In the genomic region with DNA sequence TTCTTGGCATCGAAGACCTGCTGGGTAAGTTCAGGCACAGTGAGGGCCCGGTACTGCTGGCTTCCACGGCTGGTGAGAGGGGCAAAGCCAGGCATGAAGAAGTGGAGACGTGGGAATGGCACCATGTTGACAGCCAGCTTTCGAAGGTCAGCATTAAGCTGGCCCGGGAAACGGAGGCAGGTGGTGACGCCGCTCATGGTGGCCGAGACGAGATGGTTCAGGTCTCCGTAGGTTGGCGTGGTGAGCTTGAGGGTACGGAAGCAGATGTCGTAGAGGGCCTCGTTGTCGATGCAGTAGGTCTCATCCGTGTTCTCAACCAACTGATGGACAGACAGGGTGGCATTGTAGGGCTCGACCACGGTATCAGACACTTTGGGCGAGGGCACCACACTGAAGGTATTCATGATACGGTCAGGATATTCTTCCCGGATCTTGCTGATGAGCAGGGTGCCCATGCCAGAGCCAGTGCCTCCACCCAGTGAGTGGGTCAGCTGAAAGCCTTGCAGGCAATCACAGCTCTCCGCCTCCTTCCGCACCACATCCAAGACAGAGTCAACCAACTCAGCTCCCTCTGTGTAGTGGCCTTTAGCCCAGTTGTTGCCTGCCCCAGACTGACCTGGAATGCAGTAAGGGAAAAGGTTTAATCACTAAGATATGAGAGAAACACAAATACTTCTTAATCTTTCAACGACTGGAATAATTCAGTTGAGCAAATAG, we compare ENCODE assay signal across 8 mouse cellular contexts. TPM values are rescaled to one million over a fixed set of nuclear protein-coding genes. Genes with fewer than 3 reads are reported as not detected.
DNase-seq lines count a peak whose midpoint lies in the region; ATAC-seq and TF ChIP-seq lines count a peak whose summit lies in the region.

No protein-coding gene starts in this region.

- H3K9me3 ChIP-seq in neural tube, embryonic 11.5 days (ENCODE audit: control insufficient read depth, low read length), result no peaks in the 10 kb centered on the region
- no peaks in the 10 kb centered on the region for H3K9me3 ChIP-seq in midbrain, embryonic 16.5 days (replicated peaks; ENCODE audit: control insufficient read depth, low read length, poor library complexity, severe bottlenecking)

- no peak overlapping the region for H3K27ac ChIP-seq in neural tube, embryonic 11.5 days (ENCODE audit: low read depth, low read length)
- no peak overlapping the region for H3K27ac ChIP-seq in kidney, adult 2 months (ENCODE audit: insufficient read depth, low read depth, low read length)
- no peak overlapping the region; the same call in none of the 2 replicates for H3K27ac ChIP-seq in midbrain, embryonic 16.5 days (ENCODE audit: low read length)

- peaks cover 14% of the 10 kb centered on the region for H3K4me1 ChIP-seq in neural tube, embryonic 11.5 days (ENCODE audit: control insufficient read depth, insufficient read depth, low read length)
- H3K4me1 ChIP-seq in kidney, adult 2 months (ENCODE audit: control insufficient read depth, insufficient read depth, low read length), result peaks cover 15% of the 10 kb centered on the region
- H3K4me1 ChIP-seq in midbrain, embryonic 16.5 days (ENCODE audit: control insufficient read depth, insufficient read depth, low read length), result peaks cover 41% of the 10 kb centered on the region

- no peaks in the 10 kb centered on the region for H3K27me3 ChIP-seq in neural tube, embryonic 11.5 days (ENCODE audit: control insufficient read depth, insufficient read depth, low read length)
- no peaks in the 10 kb centered on the region for H3K27me3 ChIP-seq in kidney, adult 2 months (replicated peaks; ENCODE audit: control insufficient read depth, insufficient read depth, low read length)
- no peaks in the 10 kb centered on the region for H3K27me3 ChIP-seq in midbrain, embryonic 16.5 days (ENCODE audit: control insufficient read depth, insufficient read depth, low read depth, low read length)

- H3K4me3 ChIP-seq in neural tube, embryonic 11.5 days (ENCODE audit: low read depth, low read length), result peak overlapping the region; percentile 76
- no peak overlapping the region for H3K4me3 ChIP-seq in kidney, adult 2 months (ENCODE audit: insufficient read depth, low read depth, low read length)
- H3K4me3 ChIP-seq in midbrain, embryonic 16.5 days (ENCODE audit: low read depth, low read length), result peak overlapping the region; percentile 72

- H3K4me2 ChIP-seq in neural tube, embryonic 11.5 days (ENCODE audit: low read depth), result peak overlapping the region; percentile 88
- H3K4me2 ChIP-seq in midbrain, embryonic 16.5 days (ENCODE audit: low read length), result peak overlapping the region; percentile 81

- TF ChIP-seq POLR2A in kidney, adult 2 months (IDR thresholded peaks at IDR 0.05; ENCODE audit: low read depth, low read length), result no peak

- peak overlapping the region; percentile 95 for H3K9ac ChIP-seq in neural tube, embryonic 11.5 days (ENCODE audit: low read length)
- peak overlapping the region; percentile 93 for H3K9ac ChIP-seq in midbrain, embryonic 16.5 days (ENCODE audit: low read depth, low read length)

- WGBS in neural tube, embryonic 11.5 days, result 84% methylated on average over 26 of the region's 26 CpGs
- 58% methylated on average over 26 of the region's 26 CpGs for WGBS in kidney, adult 2 months
- WGBS in midbrain, embryonic 16.5 days, result 74% methylated on average over 26 of the region's 26 CpGs

- no peak for ATAC-seq in neural tube, embryonic 11.5 days (ENCODE audit: insufficient read depth, low FRiP score, low TSS enrichment)
- ATAC-seq in midbrain, embryonic 16.5 days, result no peak
- ATAC-seq in inflammation-experienced regulatory T-cells, adult 6 months, result no peak

- peaks cover 26% of the 10 kb centered on the region for H3K36me3 ChIP-seq in neural tube, embryonic 11.5 days (ENCODE audit: control insufficient read depth, insufficient read depth, low read length)
- H3K36me3 ChIP-seq in kidney, adult 2 months (ENCODE audit: control insufficient read depth, insufficient read depth, low read length), result peaks cover 3% of the 10 kb centered on the region; the same call in 1 of the 2 replicates
- H3K36me3 ChIP-seq in midbrain, embryonic 16.5 days (ENCODE audit: control insufficient read depth, insufficient read depth, low read length), result peaks cover 21% of the 10 kb centered on the region

- DNase-seq in adrenal gland, postnatal 10 days, result peak; percentile 33
- DNase-seq in adrenal gland, postnatal 36 days, result no peak
- DNase-seq in neural tube, embryonic 11.5 days (ENCODE audit: low spot score), result no peak
- DNase-seq in neural tube, embryonic 10.5 days (ENCODE audit: extremely low spot score, low spot score), result no peak
- peak; percentile 43 for DNase-seq in kidney, adult 2 months
- no peak for DNase-seq in lung, postnatal 36 days

- TF ChIP-seq CTCF in kidney, adult 2 months (conservative IDR thresholded peaks at IDR 0.05; ENCODE audit: insufficient read depth, insufficient read length, low read depth, low read length), result no peak

RNA-seq across cellular contexts. Expression of gene Tubb5, which starts 2.5 kb away (rescaled TPM):
- 100 to 1,000 TPM; 351 to 404 TPM for total RNA-seq in adrenal gland, postnatal 10 days (2021)
- total RNA-seq in adrenal gland, postnatal 36 days (2021), result 100 to 1,000 TPM; 188 to 218 TPM
- polyA plus RNA-seq in neural tube, embryonic 11.5 days (2014; fragmentation: Nextera tagmentation; extraction: Ambion mirVana), result 1,543 and 1,545 TPM in 2 replicates
- 98.9 and 109 TPM in 2 replicates for polyA plus RNA-seq in kidney, adult 2 months (2012; rRNA removed)
- polyA plus RNA-seq in midbrain, embryonic 16.5 days (2015; fragmentation: Nextera tagmentation; extraction: Ambion mirVana), result 1,852 and 1,913 TPM in 2 replicates
- polyA plus RNA-seq in inflammation-experienced regulatory T-cells, adult 6 months (2017; shearing (Covaris generic)), result 100 to 1,000 TPM; 404 to 882 (median 514) TPM

RNA-seq across cellular contexts. Expression of gene Mdc1, which starts 5.7 kb away (rescaled TPM):
- 10 to 100 TPM; 21.9 to 27.1 TPM for total RNA-seq in adrenal gland, postnatal 10 days (2021)
- 10 to 100 TPM; 18.3 to 18.7 TPM for total RNA-seq in adrenal gland, postnatal 36 days (2021)
- 15.0 and 18.3 TPM in 2 replicates for polyA plus RNA-seq in neural tube, embryonic 11.5 days (2014; fragmentation: Nextera tagmentation; extraction: Ambion mirVana)
- 5.7 TPM in 2 replicates for polyA plus RNA-seq in kidney, adult 2 months (2012; rRNA removed)
- 8.6 and 10.3 TPM in 2 replicates for polyA plus RNA-seq in midbrain, embryonic 16.5 days (2015; fragmentation: Nextera tagmentation; extraction: Ambion mirVana)
- 10 to 100 TPM in 1 of 3 experiments, 1 to 10 TPM in 2; 6.1 to 10.7 (median 7.1) TPM for polyA plus RNA-seq in inflammation-experienced regulatory T-cells, adult 6 months (2017; shearing (Covaris generic))

RNA-seq across cellular contexts. Expression of gene Flot1, which starts 12.6 kb away (rescaled TPM):
- total RNA-seq in adrenal gland, postnatal 10 days (2021), result 10 to 100 TPM; 54.6 to 70.8 TPM
- total RNA-seq in adrenal gland, postnatal 36 days (2021), result 10 to 100 TPM; 60.5 to 73.4 TPM
- polyA plus RNA-seq in neural tube, embryonic 11.5 days (2014; fragmentation: Nextera tagmentation; extraction: Ambion mirVana), result 48.5 and 52.3 TPM in 2 replicates
- polyA plus RNA-seq in kidney, adult 2 months (2012; rRNA removed), result 45.3 and 45.7 TPM in 2 replicates
- polyA plus RNA-seq in midbrain, embryonic 16.5 days (2015; fragmentation: Nextera tagmentation; extraction: Ambion mirVana), result 102 and 104 TPM in 2 replicates
- 10 to 100 TPM; 20.5 to 31.1 (median 28.1) TPM for polyA plus RNA-seq in inflammation-experienced regulatory T-cells, adult 6 months (2017; shearing (Covaris generic))

RNA-seq across cellular contexts. Expression of gene Ier3, which starts 14.1 kb away (rescaled TPM):
- 10 to 100 TPM in 1 of 2 experiments, 1 to 10 TPM in 1; 7.6 to 19.0 TPM for total RNA-seq in adrenal gland, postnatal 10 days (2021)
- 10 to 100 TPM; 19.2 to 36.5 TPM for total RNA-seq in adrenal gland, postnatal 36 days (2021)
- polyA plus RNA-seq in neural tube, embryonic 11.5 days (2014; fragmentation: Nextera tagmentation; extraction: Ambion mirVana), result 2.0 and 2.8 TPM in 2 replicates
- polyA plus RNA-seq in kidney, adult 2 months (2012; rRNA removed), result 26.3 and 28.4 TPM in 2 replicates
- polyA plus RNA-seq in midbrain, embryonic 16.5 days (2015; fragmentation: Nextera tagmentation; extraction: Ambion mirVana), result 8.9 and 10.5 TPM in 2 replicates
- 10 to 100 TPM in 1 of 3 experiments, 1 to 10 TPM in 1, under 1 TPM in 1; 0.54 to 11.8 (median 1.3) TPM for polyA plus RNA-seq in inflammation-experienced regulatory T-cells, adult 6 months (2017; shearing (Covaris generic))

RNA-seq across cellular contexts. Expression of gene Nrm, which starts 25.5 kb away (rescaled TPM):
- total RNA-seq in adrenal gland, postnatal 10 days (2021), result 10 to 100 TPM; 12.7 to 18.3 TPM
- total RNA-seq in adrenal gland, postnatal 36 days (2021), result 1 to 10 TPM; 6.7 to 7.5 TPM
- polyA plus RNA-seq in neural tube, embryonic 11.5 days (2014; fragmentation: Nextera tagmentation; extraction: Ambion mirVana), result 47.3 and 50.3 TPM in 2 replicates
- polyA plus RNA-seq in kidney, adult 2 months (2012; rRNA removed), result 4.0 and 6.3 TPM in 2 replicates
- polyA plus RNA-seq in midbrain, embryonic 16.5 days (2015; fragmentation: Nextera tagmentation; extraction: Ambion mirVana), result 13.5 and 14.6 TPM in 2 replicates
- 10 to 100 TPM; 25.4 to 64.8 (median 27.4) TPM for polyA plus RNA-seq in inflammation-experienced regulatory T-cells, adult 6 months (2017; shearing (Covaris generic))

Comparison
In these comparisons a context has a peak if more than half of its experiments do, and no peak if none do; other contexts are left out.
1. DNase-seq: peak in adrenal gland, postnatal 10 days (single experiment) and kidney, adult 2 months (single experiment); none in adrenal gland, postnatal 36 days (0 of 2), neural tube, embryonic 11.5 days (single experiment), neural tube, embryonic 10.5 days (single experiment) and lung, postnatal 36 days (single experiment).